Mouse (Mus musculus) lung, adult 2 months (tissue): Measurements from ENCODE around the gene Ston2.

Experiments
- CTCF ChIP-seq: fragments of 200-500 bp; IDR thresholded peaks from 2 replicates; pipeline ENCODE4 v1.5.1; 2011; ENCODE audit warnings: mild to moderate bottlenecking, low read length, control low read depth; ENCODE audit not compliant: insufficient read depth
- POLR2A ChIP-seq: fragments of 200-500 bp; IDR thresholded peaks from 2 replicates; pipeline ENCODE4 v1.6.1; 2011; ENCODE audit warnings: low read depth, mild to moderate bottlenecking, control low read depth, low read length, borderline replicate concordance; ENCODE audit errors: extremely low read depth

GRCm38 (mm10) chr12:91799379-91799773, 11.2 kb upstream of the Ston2 start:
- TF ChIP-seq CTCF (no peak), POLR2A (no peak)
